Mouse (Mus musculus): ENCODE measurements around the gene Ctdspl. TPM values are rescaled to one million over a fixed set of nuclear protein-coding genes. Genes with fewer than 3 reads are reported as not detected.
A peak's percentile ranks its signal among the peaks of the same experiment; 100 is the strongest.

Ctdspl gene
- polyA plus RNA-seq, 1 experiment from 2014 or later, result 11.0 TPM

DNA sequence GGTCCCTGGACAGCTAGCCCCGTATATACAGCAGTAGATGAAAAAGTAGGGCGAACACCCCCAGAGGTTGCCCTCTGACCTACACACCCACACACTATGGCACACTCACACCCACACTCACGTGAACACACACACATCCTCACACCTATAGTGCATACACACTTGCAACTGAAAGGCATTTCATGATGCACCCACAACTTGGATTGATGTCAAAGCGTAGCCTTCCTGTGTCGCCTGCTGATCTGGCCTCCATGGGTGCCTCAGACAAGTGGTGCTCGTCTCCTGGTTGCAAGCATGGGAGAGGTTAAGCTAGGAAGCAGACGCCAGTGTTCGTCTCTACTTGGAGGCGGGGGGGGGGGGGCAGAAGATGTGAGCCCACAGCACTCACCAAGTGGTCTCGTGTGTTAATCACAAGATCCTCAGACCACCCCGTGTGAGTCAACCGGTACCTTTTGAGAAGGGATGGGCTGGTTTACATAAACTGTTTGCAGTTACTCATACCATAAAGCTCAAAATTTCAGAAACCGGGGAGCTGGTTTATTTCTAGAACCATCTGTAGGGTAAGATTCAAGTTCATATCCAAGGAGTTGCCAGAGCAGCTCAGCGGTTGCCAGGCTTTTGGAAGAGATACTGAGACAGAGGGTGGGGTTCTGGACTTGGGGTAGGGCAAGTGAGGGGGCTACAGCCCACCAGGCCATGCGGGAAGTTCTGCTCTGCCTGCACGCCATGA, 27.4 kb downstream of the Ctdspl start:
- DNase-seq (ENCODE audit: low spot score), result no peak
- Histone ChIP-seq H3K36me3 (replicated peaks) (peaks cover 38% of the 10 kb centered on the region), H3K9me3 (0 out of 2 replicates have a peak, but pooled peaks cover 3% of the 10 kb centered on the region), H3K4me3 (no peak overlapping the region), H3K27me3 (replicated peaks; ENCODE audit: low read depth, poor library complexity, severe bottlenecking) (no peaks in the 10 kb centered on the region), H3K27ac (replicated peaks) (no peak overlapping the region), H3K4me1 (peaks cover 29% of the 10 kb centered on the region)
- WGBS, result 94% methylated on average over 16 of the region's 16 CpGs

DNA sequence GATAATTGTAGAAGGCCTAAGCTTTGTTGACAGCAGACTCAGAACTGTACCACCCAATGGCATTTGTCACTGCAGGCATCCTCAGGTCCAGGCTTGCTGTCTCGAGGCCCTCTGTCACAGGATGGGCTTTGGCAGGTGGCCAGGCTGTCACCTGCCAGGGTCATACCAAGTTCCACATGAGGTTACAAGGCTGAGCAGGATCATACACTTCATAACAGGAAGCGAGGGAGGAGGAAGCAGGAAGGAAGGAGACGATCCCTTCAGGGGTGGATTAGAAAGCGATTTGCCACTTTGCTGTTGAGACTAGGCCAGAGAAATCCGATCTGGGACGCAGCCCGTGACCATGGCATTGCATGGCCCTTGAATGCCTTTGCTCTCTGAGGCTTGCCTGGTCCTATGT, 32.5 kb downstream of the Ctdspl start:
- H3K27me3 ChIP-seq (replicated peaks; ENCODE audit: low read depth, poor library complexity, severe bottlenecking), result no peaks in the 10 kb centered on the region
- H3K4me1 ChIP-seq, result peaks cover 30% of the 10 kb centered on the region
- 0 out of 2 replicates have a peak, but pooled peaks cover 3% of the 10 kb centered on the region for H3K9me3 ChIP-seq
- H3K4me3 ChIP-seq, result no peak overlapping the region
- WGBS, result 70% methylated on average over 7 of the region's 7 CpGs
- no peak overlapping the region for H3K27ac ChIP-seq (replicated peaks)
- peaks cover 30% of the 10 kb centered on the region for H3K36me3 ChIP-seq (replicated peaks)
- DNase-seq (ENCODE audit: low spot score), result no peak

DNA sequence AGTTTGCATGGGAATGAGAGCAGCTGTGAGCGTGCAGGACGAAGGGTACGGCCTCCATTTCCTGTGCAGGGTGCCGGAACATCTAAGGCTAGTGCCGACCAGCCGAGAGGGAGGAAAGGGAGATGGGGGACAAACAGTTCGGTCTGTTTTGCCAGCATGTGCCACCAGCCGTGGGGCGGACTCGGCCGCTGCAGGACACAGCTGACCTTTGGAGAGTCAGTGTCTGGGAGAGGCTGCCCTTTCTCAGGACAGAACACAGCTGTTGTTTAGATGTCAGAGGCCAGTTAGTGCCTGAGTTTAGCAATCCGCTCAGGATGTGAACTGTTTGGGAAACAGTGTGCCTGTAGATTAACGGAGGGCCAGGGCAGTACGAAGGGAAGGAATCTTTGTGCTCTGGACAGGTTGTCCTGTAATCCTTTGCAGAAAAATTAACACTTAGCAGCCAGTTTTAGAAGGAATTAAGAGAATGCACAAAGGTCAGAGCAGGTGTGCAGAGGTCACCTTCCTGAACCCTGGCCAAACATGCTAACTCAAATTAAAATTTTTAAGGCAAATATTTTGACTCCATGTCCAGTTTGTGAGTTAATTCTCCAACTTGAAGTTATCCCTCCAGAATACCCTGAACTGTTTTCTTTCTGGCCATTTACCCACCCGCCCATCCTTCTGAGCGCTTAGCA, 34.3 kb downstream of the Ctdspl start:
- Histone ChIP-seq H3K27me3 (replicated peaks; ENCODE audit: low read depth, poor library complexity, severe bottlenecking) (no peaks in the 10 kb centered on the region), H3K27ac (replicated peaks) (peak overlapping the region; percentile 65; the same call in 1 of the 2 replicates), H3K4me1 (peaks cover 32% of the 10 kb centered on the region), H3K9me3 (no peaks in the 10 kb centered on the region), H3K4me3 (peak overlapping the region; percentile 17; the same call in 1 of the 2 replicates), H3K36me3 (replicated peaks) (peaks cover 21% of the 10 kb centered on the region)
- WGBS, result 29% methylated on average over 16 of the region's 16 CpGs
- DNase-seq (ENCODE audit: low spot score), result peak; percentile 53

DNA sequence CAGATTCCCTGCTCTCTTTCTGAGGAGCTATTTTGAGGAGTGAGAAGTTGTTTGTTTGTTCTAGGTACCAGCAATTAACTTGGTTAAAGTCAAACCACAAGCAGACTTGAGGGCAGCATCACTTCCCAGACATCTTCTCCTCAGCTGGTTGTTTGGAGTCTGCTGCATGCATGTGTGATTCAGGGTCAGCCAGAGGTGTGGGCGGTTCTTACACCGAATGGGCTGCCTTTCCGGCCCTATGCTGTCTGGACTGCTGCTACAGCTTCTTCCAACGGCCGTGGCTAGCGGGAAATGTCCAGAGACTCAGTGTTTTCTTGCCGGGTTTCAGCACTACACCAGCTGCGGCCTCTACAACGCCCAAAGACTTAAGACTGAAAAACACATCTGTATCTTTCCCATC, 36.9 kb downstream of the Ctdspl start:
- DNase-seq (ENCODE audit: low spot score), result no peak
- H3K27me3 ChIP-seq (replicated peaks; ENCODE audit: low read depth, poor library complexity, severe bottlenecking), result no peaks in the 10 kb centered on the region
- H3K27ac ChIP-seq (replicated peaks), result no peak overlapping the region
- WGBS, result 85% methylated on average over 9 of the region's 9 CpGs
- H3K9me3 ChIP-seq, result 0 out of 2 replicates have a peak, but pooled peaks cover 2% of the 10 kb centered on the region
- peaks cover 32% of the 10 kb centered on the region for H3K4me1 ChIP-seq
- H3K36me3 ChIP-seq (replicated peaks), result peaks cover 28% of the 10 kb centered on the region
- no peak overlapping the region for H3K4me3 ChIP-seq

DNA sequence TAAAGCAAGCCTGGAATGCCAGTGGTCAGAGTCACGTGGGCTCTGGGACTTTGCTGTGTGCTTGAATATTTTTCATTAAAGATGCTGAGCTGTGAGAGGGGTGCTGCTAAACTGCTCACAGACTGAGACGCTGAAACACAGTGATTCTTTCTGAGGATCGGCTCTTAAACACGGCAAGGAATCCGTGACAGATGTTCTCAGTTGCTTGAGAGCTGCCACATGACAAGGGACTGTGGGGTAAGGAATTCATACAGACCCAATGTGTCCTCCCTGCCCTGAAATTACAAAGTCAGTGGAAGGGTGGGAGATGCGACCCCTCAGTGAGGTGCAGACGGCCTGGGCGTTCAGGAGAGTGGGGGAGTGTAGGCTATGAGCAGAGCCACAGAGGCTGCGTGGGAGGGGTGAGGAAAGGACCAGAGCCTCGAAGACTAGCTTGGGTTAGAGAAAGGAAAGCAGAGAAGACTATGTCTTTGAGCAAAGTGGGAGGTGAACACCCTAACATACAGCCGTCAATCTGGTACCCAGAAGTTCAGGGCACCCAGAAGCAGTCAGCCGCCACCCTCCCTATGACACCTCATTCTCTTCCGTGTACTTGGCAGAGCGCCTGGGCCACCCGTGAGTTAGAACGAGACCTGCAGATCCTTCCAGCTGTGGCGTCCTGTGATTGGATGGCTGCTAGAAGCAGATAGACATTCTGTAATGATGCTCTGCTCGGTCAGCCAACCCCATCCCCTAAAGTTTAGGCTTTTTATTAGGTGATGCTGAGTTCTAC, 38.2 kb downstream of the Ctdspl start:
- H3K27ac ChIP-seq (replicated peaks), result no peak overlapping the region; the same call in 1 of the 2 replicates
- WGBS, result 84% methylated on average over 18 of the region's 18 CpGs
- no peak overlapping the region for H3K4me3 ChIP-seq
- 0 out of 2 replicates have a peak, but pooled peaks cover 2% of the 10 kb centered on the region for H3K9me3 ChIP-seq
- H3K36me3 ChIP-seq (replicated peaks), result peaks cover 20% of the 10 kb centered on the region
- no peaks in the 10 kb centered on the region for H3K27me3 ChIP-seq (replicated peaks; ENCODE audit: low read depth, poor library complexity, severe bottlenecking)
- no peak for DNase-seq (ENCODE audit: low spot score)
- peaks cover 27% of the 10 kb centered on the region for H3K4me1 ChIP-seq

DNA sequence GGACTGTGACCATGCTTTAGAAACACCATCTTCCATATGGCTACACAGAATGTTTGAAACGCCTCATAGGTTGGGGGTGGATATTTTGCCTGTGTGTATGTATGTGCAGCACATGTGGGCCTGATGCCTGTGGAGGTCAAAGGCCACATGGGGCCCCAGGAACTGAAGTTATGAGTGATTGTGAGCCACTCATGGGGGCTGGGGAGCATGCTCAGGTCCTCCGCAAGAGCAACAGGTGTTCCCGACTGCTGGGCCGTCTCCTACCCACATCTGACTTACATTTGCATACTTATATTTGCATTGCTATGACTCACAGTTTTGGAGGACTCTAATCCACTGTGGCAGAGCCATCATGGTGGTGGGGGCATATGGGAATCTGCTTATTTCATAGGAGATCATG, 43.6 kb downstream of the Ctdspl start:
- H3K4me3 ChIP-seq, result no peak overlapping the region
- no peak for DNase-seq (ENCODE audit: low spot score)
- 85% methylated on average over 4 of the region's 4 CpGs for WGBS
- peaks cover 31% of the 10 kb centered on the region for H3K4me1 ChIP-seq
- 0 out of 2 replicates have a peak, but pooled peaks cover 2% of the 10 kb centered on the region for H3K9me3 ChIP-seq
- H3K36me3 ChIP-seq (replicated peaks), result peaks cover 36% of the 10 kb centered on the region
- no peaks in the 10 kb centered on the region for H3K27me3 ChIP-seq (replicated peaks; ENCODE audit: low read depth, poor library complexity, severe bottlenecking)
- H3K27ac ChIP-seq (replicated peaks), result no peak overlapping the region

DNA sequence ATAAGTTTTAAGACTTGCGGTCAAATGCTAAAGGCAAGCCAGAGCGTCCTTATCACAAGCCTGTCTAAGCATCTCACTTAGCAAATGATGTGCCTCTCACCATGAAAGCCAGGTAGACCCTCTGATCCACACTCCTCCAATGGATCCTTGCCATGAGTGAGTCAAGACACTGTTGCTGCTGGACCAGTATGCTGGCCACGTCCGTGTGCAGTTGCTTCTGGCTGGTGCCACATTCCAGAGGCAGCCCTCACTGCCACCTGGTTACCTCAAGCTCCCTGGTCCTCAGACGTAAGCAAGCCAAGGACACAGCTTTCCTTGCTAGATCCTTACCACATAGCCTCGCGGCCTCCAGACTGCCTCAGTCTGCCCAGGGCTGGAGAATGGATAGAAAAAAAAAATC, 46.8 kb downstream of the Ctdspl start:
- H3K36me3 ChIP-seq (replicated peaks), result peaks cover 25% of the 10 kb centered on the region; the same call in 1 of the 2 replicates
- DNase-seq (ENCODE audit: low spot score), result no peak
- no peak overlapping the region for H3K4me3 ChIP-seq
- peaks cover 58% of the 10 kb centered on the region for H3K4me1 ChIP-seq
- WGBS, result 88% methylated on average over 7 of the region's 7 CpGs
- H3K27me3 ChIP-seq (replicated peaks; ENCODE audit: low read depth, poor library complexity, severe bottlenecking), result no peaks in the 10 kb centered on the region
- H3K27ac ChIP-seq (replicated peaks), result peak overlapping the region; percentile 83; the same call in 1 of the 2 replicates
- H3K9me3 ChIP-seq, result 0 out of 2 replicates have a peak, but pooled peaks cover 3% of the 10 kb centered on the region

DNA sequence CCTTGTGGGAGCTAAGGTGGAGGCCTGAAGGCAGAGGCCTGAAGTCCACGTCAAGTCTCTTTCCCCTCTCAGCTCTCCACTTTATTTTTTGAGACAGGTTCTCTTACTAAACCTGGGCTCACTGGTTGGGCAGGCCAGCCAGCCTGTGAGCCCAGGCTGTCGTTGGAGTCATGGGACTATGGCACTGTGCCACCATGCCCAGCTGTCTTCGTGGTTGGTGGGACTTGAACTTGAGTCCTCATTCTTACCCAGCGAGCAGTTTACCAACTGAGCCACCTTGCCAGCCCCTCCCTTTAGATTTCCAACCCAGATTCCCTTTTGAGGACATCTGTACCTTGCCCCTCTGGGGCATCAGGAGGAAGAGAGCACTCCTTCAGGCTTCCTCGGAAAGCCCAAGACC, 47.3 kb downstream of the Ctdspl start:
- Histone ChIP-seq H3K4me1 (peaks cover 60% of the 10 kb centered on the region), H3K9me3 (0 out of 2 replicates have a peak, but pooled peaks cover 3% of the 10 kb centered on the region), H3K36me3 (replicated peaks) (peaks cover 24% of the 10 kb centered on the region; the same call in 1 of the 2 replicates), H3K27me3 (replicated peaks; ENCODE audit: low read depth, poor library complexity, severe bottlenecking) (no peaks in the 10 kb centered on the region), H3K4me3 (no peak overlapping the region), H3K27ac (replicated peaks) (peak overlapping the region; percentile 83)
- DNase-seq (ENCODE audit: low spot score), result no peak
- WGBS, result 80% methylated on average over 5 of the region's 5 CpGs

DNA sequence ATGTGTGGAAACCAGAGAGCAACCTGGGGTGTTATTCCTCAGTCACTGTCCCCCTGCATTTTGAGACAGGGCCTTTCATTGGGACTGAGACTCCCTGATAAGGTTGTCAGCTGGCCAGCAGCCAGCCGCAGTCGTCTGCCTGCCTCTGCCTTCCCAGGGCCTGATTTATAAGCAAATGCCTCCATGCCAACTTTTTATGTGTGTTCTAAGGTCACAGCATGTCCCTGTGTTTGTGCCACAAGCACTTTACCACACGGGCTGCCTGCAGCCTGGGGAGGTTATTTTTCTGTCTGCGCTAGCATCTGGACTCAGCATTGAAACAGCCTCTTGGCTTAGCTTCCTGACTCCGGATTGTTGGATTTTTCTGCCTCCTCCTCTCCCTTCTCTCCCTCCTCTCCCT, 47.9 kb downstream of the Ctdspl start:
- H3K9me3 ChIP-seq, result 0 out of 2 replicates have a peak, but pooled peaks cover 3% of the 10 kb centered on the region
- peaks cover 60% of the 10 kb centered on the region for H3K4me1 ChIP-seq
- peaks cover 24% of the 10 kb centered on the region; the same call in 1 of the 2 replicates for H3K36me3 ChIP-seq (replicated peaks)
- peak overlapping the region; percentile 83 for H3K27ac ChIP-seq (replicated peaks)
- no peak for DNase-seq (ENCODE audit: low spot score)
- no peaks in the 10 kb centered on the region for H3K27me3 ChIP-seq (replicated peaks; ENCODE audit: low read depth, poor library complexity, severe bottlenecking)
- no peak overlapping the region for H3K4me3 ChIP-seq
- WGBS, result 51% methylated on average over 5 of the region's 5 CpGs

DNA sequence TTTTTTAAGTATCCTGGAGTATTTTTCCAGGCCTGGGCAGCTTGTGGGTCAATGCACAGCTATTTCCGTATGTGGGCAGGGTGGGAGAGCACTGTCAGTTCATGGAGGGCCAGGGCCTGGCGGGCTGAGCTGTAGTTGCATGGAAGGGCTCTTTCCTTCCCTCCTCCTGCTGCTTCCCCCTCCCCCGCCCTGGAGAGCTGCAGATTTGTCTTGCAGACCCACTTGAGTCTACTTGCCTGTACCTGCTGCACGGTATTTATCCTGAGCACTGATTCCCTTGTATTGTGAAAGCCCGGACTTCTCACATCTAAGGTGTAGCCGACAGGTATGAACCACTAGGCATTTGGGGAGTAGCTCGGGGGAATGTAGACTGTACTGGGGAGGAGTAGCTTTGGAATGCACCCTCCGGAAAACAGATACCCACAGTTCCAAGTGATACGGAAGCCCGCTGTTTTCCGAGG, 49.0 kb downstream of the Ctdspl start:
- H3K36me3 ChIP-seq (replicated peaks), result peaks cover 16% of the 10 kb centered on the region; the same call in 1 of the 2 replicates
- peaks cover 64% of the 10 kb centered on the region for H3K4me1 ChIP-seq
- 0 out of 2 replicates have a peak, but pooled peaks cover 3% of the 10 kb centered on the region for H3K9me3 ChIP-seq
- no peaks in the 10 kb centered on the region for H3K27me3 ChIP-seq (replicated peaks; ENCODE audit: low read depth, poor library complexity, severe bottlenecking)
- no peak overlapping the region for H3K4me3 ChIP-seq
- peak; percentile 58 for DNase-seq (ENCODE audit: low spot score)
- WGBS, result 52% methylated on average over 11 of the region's 11 CpGs
- H3K27ac ChIP-seq (replicated peaks), result peak overlapping the region; percentile 83

DNA sequence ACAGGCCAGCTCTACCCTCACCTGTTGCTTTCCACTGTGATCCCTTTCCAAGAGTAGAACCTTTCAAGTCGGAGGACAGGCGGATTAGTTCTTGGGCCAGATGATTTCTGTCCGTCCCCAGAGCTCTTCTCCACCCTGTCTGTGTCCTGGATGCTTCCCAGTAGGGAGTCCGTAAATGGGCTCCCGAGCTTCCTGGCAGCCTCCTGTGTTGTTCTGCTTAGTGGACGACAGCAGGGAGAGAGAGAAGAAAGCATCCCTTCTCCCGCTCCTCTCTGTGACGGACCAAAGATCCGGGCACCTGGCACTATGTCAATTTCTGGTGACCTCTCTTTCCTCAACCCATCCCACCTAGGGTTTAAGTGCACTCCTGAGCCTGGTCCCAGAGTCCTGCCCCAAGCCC, 49.5 kb downstream of the Ctdspl start:
- peak overlapping the region; percentile 83 for H3K27ac ChIP-seq (replicated peaks)
- WGBS, result 55% methylated on average over 9 of the region's 9 CpGs
- 0 out of 2 replicates have a peak, but pooled peaks cover 3% of the 10 kb centered on the region for H3K9me3 ChIP-seq
- H3K4me3 ChIP-seq, result no peak overlapping the region
- DNase-seq (ENCODE audit: low spot score), result no peak
- no peaks in the 10 kb centered on the region for H3K27me3 ChIP-seq (replicated peaks; ENCODE audit: low read depth, poor library complexity, severe bottlenecking)
- H3K4me1 ChIP-seq, result peaks cover 69% of the 10 kb centered on the region
- H3K36me3 ChIP-seq (replicated peaks), result peaks cover 11% of the 10 kb centered on the region; the same call in 1 of the 2 replicates

DNA sequence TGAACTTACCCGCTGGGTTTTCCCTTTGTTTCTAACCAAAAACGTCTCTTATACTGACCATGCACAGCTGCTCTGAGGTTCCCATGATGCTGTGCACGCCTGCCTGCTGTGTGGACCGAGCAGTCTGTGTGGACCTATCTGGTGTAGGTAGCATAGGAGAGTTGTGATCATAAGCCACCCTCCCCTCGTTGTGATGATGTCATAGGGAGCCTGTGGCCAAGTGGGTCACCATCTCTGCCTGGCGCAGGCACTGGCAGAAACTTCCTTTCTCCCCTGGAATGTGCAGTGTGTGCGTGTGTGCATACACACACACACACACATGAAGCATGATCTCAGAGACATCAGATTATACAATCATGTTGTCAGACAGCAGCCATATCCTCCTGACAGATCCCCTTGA, 50.3 kb downstream of the Ctdspl start:
- Histone ChIP-seq H3K36me3 (replicated peaks) (peaks cover 6% of the 10 kb centered on the region; the same call in 1 of the 2 replicates), H3K4me3 (no peak overlapping the region), H3K27ac (replicated peaks) (peak overlapping the region; percentile 83), H3K27me3 (replicated peaks; ENCODE audit: low read depth, poor library complexity, severe bottlenecking) (no peaks in the 10 kb centered on the region), H3K4me1 (peaks cover 77% of the 10 kb centered on the region), H3K9me3 (0 out of 2 replicates have a peak, but pooled peaks cover 3% of the 10 kb centered on the region)
- no peak for DNase-seq (ENCODE audit: low spot score)
- WGBS, result 89% methylated on average over 7 of the region's 7 CpGs

Measured in embryonic facial prominence, embryonic 10.5 days (tissue).